Mouse (Mus musculus): ENCODE results near the gene Slc39a7.
"Not testable (repeated sequence)": the region's sequence is repeated elsewhere in the genome, so short reads cannot be mapped to it uniquely, and the experiment has no call there.

Slc39a7 gene

DNA sequence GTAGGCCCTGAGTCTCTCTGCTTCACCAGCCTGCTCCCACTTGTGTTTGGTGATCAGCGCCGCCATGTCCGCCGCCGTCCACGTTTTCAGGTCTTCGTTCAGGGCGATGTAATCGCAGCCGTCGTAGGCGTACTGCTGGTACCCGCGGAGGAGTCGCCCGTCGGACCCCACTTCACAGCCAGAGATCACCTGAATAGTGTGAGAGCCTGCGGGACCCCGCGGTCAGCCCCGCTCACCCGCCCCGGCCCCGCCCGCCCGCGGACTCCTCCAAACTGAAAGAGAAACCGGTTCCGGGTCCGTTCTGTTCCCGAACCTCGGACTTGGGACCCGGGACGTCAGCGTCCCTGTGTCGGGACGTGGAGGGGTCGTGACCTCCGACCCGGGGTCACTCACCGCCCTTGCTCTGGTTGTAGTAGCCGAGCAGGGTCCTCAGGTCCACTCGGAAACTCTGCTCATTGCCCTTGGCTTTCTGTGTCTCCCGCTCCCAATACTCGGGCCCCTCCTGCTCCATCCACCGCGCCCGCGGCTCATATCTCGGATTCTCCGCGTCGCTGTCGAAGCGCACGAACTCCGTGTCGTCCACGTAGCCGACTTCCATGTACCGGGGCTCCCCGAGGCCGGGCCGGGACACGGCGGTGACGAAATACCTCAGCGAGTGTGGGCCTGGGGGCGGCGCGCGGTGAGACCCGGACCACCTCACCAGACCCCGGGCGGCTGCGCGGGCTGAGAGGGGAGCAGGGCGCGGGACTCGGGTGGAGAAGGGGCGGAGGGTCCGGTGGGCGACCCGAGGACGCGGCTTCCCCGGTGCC is 31.9 kb downstream of the Slc39a7 start:
- DNase-seq: peak in 1 of 2 experiments; percentile 28

DNA sequence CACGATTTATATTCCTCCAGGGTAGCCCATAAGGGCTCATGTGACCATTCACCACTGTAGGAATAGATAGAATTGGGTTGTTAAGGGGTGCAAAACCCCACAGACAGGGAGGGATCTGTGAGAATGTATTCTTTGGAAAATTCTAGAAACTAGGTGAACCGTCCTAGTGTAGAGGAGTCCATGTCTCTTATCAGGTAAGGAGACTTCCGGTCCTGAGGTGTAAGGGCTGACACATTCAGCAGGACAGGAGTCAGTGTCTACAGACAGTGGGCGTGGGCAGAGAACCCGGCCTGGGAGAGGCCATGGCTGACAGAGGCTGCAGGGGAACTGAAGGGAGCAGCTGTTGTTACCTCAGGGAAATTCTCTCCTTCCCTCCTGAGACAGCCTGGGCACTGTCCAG is 32.8 kb downstream of the Slc39a7 start:
- DNase-seq: not testable (repeated sequence)

DNA sequence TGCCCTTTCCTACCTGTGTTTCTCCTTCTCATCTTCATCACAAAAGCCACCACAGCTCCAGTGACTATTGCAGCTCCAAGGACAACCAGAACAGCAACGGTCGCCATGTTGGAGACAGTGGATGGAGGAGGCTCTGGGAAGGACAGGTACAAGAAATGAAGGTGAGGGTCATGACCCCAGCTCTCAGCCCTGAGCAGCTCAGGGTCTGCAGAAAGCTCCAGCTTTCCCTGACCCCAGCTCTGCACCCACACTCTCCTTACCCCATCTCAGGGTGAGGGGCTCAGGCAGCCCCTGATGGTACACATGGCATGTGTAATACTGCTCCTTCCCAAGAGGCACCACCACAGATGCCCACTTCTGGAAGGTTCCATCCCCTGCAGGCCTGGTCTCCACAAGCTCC is 34.5 kb downstream of the Slc39a7 start:
- not testable (repeated sequence) for DNase-seq

DNA sequence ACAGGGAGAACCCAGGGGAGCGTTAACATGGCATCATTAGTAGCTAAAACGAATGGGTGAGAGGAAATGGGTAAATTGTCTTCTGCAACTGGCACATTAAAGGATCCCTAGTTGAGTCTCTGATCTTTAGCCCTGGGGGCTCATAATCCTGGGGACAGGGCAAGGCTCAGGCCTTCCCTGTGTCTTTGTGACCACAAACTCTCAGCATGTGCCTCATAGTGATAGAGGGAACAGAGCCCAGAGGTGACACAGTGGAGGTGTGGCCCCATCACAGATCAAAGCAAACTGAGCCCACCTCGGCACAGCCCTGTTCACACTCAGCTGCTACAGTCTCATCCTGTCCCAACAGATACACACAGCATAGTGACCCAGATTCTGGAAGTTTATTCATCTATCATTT is 35.8 kb downstream of the Slc39a7 start:
- no peak for DNase-seq

DNA sequence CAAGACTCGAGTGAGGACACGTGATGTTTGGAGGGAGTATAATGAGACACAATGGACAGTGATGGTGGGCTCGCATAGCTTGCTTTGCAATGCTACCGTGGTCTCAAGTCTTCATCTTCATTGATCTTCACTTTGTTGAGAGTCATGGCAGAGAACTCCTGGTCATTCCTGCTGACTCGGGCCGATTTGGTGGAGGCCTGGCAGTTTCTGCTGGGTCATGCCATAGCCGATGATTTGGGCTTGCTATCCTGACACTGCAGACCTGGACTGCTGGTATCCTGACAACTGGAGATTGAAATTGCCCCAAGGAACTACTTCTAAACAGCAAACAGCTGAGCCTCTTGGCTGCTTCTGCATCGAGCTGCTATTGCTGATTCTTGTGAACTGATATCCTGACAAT is 36.5 kb downstream of the Slc39a7 start:
- DNase-seq: no peak

DNA sequence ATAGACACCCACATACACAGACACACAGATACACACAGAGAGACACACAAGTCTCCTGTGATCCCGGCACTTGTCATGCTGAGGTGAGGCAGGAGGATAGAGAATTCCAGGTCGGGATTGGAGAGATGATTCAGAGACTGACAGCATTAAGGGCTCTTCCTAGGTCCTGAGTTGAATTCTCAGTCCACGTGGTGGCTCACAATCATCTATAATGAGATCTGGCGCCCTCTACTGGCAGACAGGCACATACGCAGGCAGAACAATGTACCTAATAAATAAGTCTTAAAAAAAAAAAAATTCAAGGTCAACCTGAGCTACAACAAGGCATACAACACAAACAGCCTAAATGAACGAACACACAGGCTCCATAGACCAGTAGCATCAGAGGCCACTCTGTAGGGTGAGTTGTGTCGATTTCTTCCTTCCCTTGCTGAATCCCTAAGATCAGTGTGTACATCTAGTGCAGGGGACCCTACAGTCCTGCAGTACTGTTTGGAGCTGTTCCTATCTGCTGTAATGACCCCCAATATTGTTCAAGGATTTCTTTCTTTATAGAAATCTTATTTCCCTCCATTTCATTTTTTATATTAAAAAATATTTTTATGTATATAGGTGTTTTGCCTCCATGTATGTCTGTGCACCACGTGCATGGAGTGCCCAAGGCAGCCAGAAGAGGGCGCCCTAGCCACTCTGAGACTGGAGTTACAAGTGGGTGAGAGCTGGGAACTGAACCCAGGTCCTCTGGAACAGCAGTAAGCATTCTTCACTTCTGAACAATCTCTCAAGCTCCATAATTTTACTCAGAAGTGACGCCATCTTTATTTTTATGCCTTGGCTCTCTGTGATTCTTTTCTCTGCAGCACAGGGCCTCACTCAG is 39.5 kb downstream of the Slc39a7 start:
- peak; percentile 77 to 86 for DNase-seq

DNA sequence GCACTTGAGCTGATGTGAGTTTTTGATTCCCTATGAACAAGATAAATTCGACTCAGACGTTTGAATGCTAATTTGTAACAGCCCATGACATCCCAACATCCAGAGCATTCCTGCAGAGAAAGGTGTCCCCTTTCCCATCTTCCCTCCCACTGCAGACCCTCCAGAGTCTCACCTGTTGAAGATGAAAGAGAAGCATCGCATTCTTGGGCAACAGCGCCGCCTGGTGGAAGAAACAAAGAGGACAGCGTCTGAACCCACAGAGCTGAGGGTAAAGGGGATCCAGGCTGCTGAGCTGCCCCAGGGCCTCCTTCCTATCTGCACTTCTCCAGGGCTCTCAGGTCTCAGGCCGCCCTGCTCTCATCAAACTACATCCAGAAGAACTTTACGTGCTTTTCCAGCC is 49.3 kb downstream of the Slc39a7 start:
- peak; percentile 80 to 87 for DNase-seq

DNA sequence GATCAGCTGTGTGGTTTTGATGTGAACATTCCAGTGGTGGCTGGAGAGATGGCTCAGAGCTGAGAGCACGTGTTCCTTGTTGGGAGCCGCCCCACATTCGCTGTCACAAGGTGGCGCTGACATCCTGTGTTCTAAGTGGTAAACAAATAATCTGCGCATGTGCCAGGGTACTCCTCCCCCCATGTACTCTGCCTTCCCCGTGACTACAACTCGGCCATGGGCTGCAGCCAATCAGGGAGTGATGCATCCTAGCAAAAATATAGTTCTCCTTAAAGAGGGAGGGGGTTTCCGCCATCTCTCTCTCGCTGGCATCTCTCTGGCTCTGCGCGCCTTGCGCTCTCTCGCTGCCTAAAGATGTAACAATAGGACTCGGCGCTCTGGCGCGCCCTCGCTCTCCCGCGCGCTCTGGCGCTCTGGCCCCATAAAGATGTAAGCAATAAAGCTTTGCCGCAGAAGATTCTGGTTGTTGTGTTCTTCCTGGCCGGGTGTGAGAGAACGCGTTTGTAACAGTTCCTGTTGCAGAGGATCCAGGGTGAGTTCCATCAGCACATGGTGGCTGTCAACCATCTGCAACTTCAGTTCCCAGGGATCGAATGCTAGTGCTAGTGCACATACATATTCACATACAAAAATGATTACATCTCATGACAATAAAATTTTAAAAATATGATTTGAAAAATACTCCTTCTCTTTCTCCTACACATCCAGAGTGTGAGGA is 50.1 kb downstream of the Slc39a7 start:
- DNase-seq: peak; percentile 91 to 94

DNA sequence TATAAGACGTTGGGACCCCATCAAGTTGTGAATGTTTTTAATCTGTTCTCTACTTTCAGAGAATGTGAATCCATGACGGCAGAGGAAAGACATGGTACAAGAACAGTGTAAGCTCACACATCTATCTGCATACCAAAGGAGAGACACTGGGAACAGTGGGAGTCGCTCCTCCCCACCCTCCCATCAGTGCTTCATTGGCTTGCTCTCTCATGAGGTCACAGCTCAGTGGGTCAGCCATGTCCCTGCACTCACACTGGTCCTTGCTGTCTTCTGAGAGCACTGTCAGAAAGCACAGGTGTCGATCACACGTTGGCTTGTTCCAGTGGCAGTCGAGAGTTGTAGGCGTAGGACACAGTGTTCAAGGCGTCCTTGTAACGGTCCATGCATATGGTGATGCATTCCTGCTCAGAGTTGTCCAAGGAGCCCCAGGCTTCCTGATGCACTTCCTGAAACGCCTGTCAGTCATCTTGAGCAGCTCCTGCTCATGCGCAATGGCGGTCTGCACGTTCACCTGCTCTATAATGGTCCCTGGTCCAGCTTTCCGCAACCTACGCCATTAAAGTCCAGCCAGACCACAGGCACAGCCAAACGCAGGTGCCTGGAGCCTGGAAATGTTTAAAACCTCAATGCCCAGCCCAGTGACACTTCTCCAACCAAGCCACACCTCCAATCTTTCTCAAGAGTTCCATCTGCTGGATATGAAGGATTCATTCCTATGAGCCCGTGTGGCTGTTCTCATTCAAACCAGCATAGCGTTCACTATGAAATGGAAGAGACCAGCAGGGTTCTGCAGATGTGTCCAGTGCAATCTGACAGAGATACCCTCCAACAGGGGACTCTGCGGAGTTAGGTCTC is 51.1 kb downstream of the Slc39a7 start:
- DNase-seq: no peak

DNA sequence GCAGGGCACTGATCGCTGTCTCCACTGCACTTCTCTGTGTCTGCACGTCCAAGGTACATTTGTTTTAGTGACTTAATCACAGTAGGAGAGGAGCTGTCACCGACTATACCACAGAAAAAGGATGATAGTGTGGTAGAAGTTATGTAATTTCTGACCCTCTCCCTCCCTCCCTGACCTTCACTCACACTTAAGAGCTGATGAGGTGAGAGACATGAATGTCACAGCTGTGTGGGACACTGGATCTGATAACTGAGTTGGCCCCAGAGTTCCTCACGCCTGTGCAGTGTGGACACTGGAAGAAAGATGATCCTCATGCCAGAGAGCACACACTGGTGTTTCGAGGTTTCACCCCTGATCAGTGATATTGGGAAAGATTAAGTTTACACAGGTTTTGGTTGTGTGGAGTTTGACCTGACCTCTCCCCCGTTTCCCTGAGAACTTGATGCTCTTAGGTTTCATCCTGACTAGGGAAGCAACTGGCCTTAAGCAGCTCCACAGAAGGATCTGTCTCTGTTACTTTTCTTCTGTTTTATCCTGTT is 51.9 kb downstream of the Slc39a7 start:
- no peak for DNase-seq

DNA sequence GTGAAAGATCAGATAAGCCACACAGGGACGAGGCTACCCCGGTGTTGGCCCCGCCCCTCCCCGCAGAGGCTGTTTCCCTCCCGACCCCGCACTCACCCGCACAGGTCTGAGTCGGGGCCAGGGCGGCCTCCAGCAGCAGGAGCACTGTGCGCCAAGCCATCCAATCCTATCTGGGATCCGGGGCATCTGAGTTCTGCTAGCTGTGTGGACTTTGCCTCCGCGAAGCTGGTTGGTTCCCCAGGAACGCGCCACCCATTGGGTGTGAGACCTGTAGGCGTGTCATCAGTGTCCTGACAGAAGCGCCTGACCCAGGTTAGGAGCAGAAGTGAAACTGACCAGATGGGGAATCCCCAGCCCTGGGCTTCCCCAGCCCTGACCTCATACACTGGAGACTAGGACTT is 52.9 kb downstream of the Slc39a7 start:
- peak; percentile 48 to 62 for DNase-seq
